Mouse (Mus musculus): ENCODE data around the gene A630089N07Rik. TPM values are rescaled to one million over a fixed set of nuclear protein-coding genes. Genes with fewer than 3 reads are reported as not detected.
"Not testable (repeated sequence)": the region's sequence is repeated elsewhere in the genome, so short reads cannot be mapped to it uniquely, and the experiment has no call there.

The A630089N07Rik gene
- polyA plus RNA-seq, 1 experiment from 2014 or later: 3.0 TPM

DNA sequence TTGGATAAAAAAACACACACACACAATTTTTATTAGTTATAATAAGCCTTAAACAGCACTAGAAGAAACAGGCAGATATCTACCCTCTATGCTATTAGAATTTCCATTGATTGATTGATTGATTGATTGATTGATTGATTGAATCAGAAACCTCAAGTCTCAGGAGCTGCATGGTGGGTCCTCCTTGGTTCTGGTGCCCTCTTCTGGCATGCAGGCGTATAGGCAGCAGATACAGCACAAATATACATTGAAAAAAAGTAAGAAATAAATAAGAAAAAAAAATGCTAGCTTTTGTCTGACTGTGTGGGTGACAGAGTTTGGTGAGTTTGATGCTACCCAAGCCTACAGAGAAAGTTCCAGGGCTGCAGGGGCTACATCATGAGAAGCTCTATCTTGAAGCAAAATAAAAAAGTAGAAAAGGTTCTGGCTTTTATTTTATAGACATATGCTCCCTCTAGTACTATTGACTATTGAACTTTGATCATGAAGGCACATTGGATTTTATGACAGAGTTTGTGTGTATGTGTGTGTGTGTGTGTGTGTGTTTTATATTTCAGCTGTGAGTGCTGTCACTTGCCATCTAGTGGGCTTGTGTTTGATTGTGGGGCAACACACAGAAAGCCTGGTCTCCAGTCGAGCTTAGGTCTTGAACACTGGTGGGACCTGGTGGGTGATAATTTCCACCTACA lies 59.4 kb downstream of the A630089N07Rik start:
- 63% methylated on average over 2 of the region's 2 CpGs for WGBS (ENCODE audit: insufficient replicate concordance)
- Histone ChIP-seq H3K27me3 (ENCODE audit: insufficient read depth, low read length) (no peaks in the 10 kb centered on the region), H3K4me3 (ENCODE audit: low read depth, low read length) (no peak overlapping the region), H3K4me1 (ENCODE audit: insufficient read depth) (no peaks in the 10 kb centered on the region), H3K36me3 (replicated peaks; ENCODE audit: insufficient read depth, low read length) (no peaks in the 10 kb centered on the region), H3K4me2 (ENCODE audit: low read depth, low read length) (no peak overlapping the region), H3K9me3 (ENCODE audit: low read length) (0 out of 2 replicates have a peak, but pooled peaks cover 3% of the 10 kb centered on the region), H3K27ac (ENCODE audit: low read depth) (no peak overlapping the region), H3K9ac (replicated peaks) (no peak overlapping the region)
- ATAC-seq (no peak), DNase-seq (no peak)
- TF ChIP-seq CTCF (IDR thresholded peaks at IDR 0.05; ENCODE audit: low read depth): peak; percentile 63
- TF ChIP-seq EP300 (IDR thresholded peaks at IDR 0.05; ENCODE audit: low read depth): no peak

DNA sequence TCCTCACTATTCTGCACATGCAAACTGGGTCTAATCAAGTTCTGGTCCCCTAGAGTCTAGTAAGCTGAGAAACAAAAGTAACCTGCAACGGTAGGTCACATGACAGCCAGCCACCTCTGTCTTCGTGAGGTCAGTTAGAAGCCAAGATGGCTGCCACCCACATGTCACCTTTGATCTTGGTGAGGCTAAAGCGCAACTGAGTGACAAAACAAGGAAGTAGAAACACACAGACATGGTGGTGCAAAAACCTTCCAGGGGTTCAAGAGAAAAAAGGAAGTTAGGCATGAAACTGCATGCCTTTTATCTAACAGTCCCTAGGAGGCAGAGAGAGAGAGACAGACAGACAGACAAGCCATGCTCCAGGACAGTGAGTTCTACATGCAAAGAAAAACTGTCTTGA lies 60.2 kb downstream of the A630089N07Rik start:
- ATAC-seq: no peak
- DNase-seq: no peak
- WGBS (ENCODE audit: insufficient replicate concordance): 85% methylated on average over 3 of the region's 3 CpGs
- no peak overlapping the region for H3K4me3 ChIP-seq (ENCODE audit: low read depth, low read length)
- 0 out of 2 replicates have a peak, but pooled peaks cover 3% of the 10 kb centered on the region for H3K9me3 ChIP-seq (ENCODE audit: low read length)
- H3K27me3 ChIP-seq (ENCODE audit: insufficient read depth, low read length): no peaks in the 10 kb centered on the region
- no peaks in the 10 kb centered on the region for H3K4me1 ChIP-seq (ENCODE audit: insufficient read depth)
- no peaks in the 10 kb centered on the region for H3K36me3 ChIP-seq (replicated peaks; ENCODE audit: insufficient read depth, low read length)
- no peak overlapping the region for H3K27ac ChIP-seq (ENCODE audit: low read depth)
- no peak overlapping the region for H3K4me2 ChIP-seq (ENCODE audit: low read depth, low read length)
- TF ChIP-seq CTCF (IDR thresholded peaks at IDR 0.05; ENCODE audit: low read depth): no peak
- TF ChIP-seq EP300 (IDR thresholded peaks at IDR 0.05; ENCODE audit: low read depth): no peak
- H3K9ac ChIP-seq (replicated peaks): no peak overlapping the region

DNA sequence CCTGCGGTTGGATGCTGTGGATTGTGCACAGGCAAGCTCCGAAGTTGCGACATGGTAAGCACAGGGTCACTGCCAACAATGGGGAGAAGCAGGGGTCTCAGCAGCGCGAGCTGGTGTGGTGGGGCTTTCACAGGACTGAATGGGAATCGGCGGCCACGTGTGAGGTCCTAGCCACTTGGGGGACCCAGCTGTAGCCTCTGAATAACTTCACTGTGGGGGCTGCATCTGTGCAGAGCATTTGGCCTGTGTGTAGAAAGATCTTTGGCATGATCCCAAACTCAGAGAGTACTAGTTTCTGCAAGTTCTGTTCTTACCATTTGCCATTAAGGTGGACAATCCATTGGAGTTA lies 84.9 kb downstream of the A630089N07Rik start:
- peak overlapping the region; percentile 58 for H3K9ac ChIP-seq (replicated peaks)
- H3K4me1 ChIP-seq (ENCODE audit: insufficient read depth): peaks cover 20% of the 10 kb centered on the region
- peak overlapping the region; percentile 72 for H3K4me3 ChIP-seq (ENCODE audit: low read depth, low read length)
- ATAC-seq: peak; percentile 28
- peak overlapping the region; percentile 84 for H3K4me2 ChIP-seq (ENCODE audit: low read depth, low read length)
- not testable (repeated sequence) for H3K9me3 ChIP-seq (ENCODE audit: low read length); DNase-seq; H3K27me3 ChIP-seq (ENCODE audit: insufficient read depth, low read length); H3K36me3 ChIP-seq (replicated peaks; ENCODE audit: insufficient read depth, low read length)
- H3K27ac ChIP-seq (ENCODE audit: low read depth): peak overlapping the region; percentile 97
- 0% methylated on average over 8 of the region's 8 CpGs for WGBS (ENCODE audit: insufficient replicate concordance)

DNA sequence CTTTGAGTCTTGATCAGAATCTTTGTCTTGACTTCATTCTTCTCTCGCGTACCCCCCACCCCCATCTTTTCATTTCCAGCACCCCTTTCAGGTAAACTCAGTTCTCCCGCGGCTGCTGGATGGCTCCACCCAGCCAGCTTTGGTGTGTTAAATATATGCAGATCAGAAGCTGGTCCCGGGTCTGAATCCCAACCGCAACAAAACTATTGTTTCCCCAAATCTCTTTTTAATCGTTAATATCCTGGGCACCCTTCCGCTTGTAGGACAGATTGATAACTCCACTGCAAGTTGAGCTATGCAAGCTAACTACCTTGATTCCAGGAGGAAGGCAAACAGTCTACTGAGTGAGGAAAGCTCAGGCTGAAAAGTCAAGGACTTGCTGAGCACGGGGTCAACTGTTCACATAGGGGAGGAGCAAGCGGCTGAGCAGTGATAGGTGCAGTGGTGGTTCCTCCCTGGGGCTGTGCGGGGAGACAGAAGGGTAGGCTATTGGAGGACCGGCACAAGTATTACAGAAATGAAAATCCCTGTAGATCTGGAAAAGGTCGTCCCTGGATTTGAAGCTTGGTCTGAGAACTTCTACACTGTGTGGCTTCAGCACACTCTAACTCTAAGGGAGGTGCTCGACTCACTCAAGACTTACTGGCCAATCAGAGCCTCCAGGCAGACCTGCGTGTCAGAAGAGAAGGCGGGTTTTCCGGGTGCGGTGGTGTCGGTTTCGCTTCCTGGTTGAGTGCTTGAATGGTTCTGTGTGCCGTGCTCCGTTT lies 85.5 kb downstream of the A630089N07Rik start, which contains the start of gene B230307C23Rik:
Gene B230307C23Rik, plus strand, starts transcription at position 700 of the 767 bp plus-strand sequence.
- DNase-seq: peak; percentile 90
- Histone ChIP-seq H3K9ac (replicated peaks) (peak within 1 kb of the TSS; percentile 58), H3K4me3 (ENCODE audit: low read depth, low read length) (peak within 1 kb of the TSS; percentile 72), H3K4me1 (ENCODE audit: insufficient read depth) (peaks cover 20% of the 10 kb centered on the region), H3K27me3 (ENCODE audit: insufficient read depth, low read length) (no peaks in the 10 kb centered on the region), H3K9me3 (ENCODE audit: low read length) (peaks cover 4% of the 10 kb centered on the region), H3K27ac (ENCODE audit: low read depth) (peak within 1 kb of the TSS; percentile 97), H3K4me2 (ENCODE audit: low read depth, low read length) (peak within 1 kb of the TSS; percentile 84), H3K36me3 (replicated peaks; ENCODE audit: insufficient read depth, low read length) (no peaks in the 10 kb centered on the region)
- ATAC-seq: peak; percentile 97
- TF ChIP-seq EP300 (IDR thresholded peaks at IDR 0.05; ENCODE audit: low read depth): no peak; the same call in 1 of the 2 replicates
- TF ChIP-seq CTCF (IDR thresholded peaks at IDR 0.05; ENCODE audit: low read depth): no peak
- 2% methylated on average over 22 of the region's 22 CpGs for WGBS (ENCODE audit: insufficient replicate concordance)

DNA sequence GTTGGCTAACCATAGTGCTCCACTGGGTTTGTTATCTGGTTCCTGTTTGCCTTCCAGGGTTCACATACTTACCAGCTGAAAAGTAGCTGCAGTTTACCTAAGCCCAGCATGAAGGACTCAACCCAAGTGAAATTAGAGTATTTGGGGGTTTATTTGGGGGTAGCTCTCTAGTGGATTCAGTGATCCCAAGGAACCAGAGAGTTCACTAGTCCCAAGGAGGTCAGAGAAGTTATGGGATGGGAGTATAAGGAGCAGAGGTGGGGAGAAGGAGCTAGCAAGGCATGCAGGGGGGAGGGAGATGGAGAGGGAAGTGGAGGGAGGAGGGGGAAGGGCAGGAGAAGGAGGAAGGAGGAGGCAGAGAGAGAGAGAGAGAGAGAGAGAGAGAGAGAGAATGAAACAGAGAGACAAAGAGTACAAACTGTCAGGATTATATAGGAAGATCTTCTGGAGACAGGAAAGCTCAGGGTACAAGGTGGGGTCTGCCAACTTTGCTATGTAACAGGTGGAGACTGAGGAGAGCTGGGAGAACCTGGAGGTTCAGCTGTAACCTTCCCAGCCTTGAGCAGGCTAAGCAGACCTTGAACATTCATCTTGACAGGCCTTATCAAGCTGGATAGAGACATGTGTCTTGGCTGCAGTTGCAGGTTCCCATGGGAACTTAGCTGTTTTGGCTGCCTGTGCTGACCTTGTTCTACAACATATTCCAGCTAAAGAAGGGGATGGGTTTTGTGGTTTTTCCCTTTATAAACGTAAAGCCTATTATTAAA lies 86.2 kb downstream of the A630089N07Rik start:
- TF ChIP-seq CTCF (IDR thresholded peaks at IDR 0.05; ENCODE audit: low read depth) (no peak), EP300 (IDR thresholded peaks at IDR 0.05; ENCODE audit: low read depth) (no peak)
- Histone ChIP-seq H3K9ac (replicated peaks) (peak overlapping the region; percentile 58), H3K4me1 (ENCODE audit: insufficient read depth) (peaks cover 20% of the 10 kb centered on the region), H3K27ac (ENCODE audit: low read depth) (peak overlapping the region; percentile 97), H3K36me3 (replicated peaks; ENCODE audit: insufficient read depth, low read length) (no peaks in the 10 kb centered on the region), H3K9me3 (ENCODE audit: low read length) (peaks cover 4% of the 10 kb centered on the region), H3K27me3 (ENCODE audit: insufficient read depth, low read length) (no peaks in the 10 kb centered on the region), H3K4me2 (ENCODE audit: low read depth, low read length) (peak overlapping the region; percentile 84), H3K4me3 (ENCODE audit: low read depth, low read length) (peak overlapping the region; percentile 72)
- ATAC-seq (no peak), DNase-seq (no peak)
- 4% methylated on average over 1 of the region's 1 CpGs for WGBS (ENCODE audit: insufficient replicate concordance)

DNA sequence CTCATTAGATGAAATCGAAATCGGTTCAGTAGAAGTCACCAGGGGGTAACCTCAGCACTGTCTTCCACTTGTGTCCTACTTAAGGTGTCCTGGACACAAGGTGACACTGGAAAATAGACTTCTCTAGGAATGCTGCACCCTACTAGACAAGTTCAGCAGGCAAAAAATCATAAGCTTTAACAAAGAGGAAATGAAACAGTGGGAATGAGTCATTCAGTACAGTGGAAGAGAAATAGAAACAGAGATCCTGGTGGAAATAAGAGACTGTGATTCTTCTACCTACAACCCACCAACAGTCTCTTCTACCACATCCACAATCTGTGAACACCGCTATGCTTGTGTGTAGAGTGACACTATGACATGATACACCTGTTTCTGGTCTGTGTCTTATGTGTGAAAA lies 89.8 kb downstream of the A630089N07Rik start:
- H3K4me2 ChIP-seq (ENCODE audit: low read depth, low read length); H3K9ac ChIP-seq (replicated peaks); DNase-seq; ATAC-seq; H3K9me3 ChIP-seq (ENCODE audit: low read length); H3K36me3 ChIP-seq (replicated peaks; ENCODE audit: insufficient read depth, low read length); H3K4me3 ChIP-seq (ENCODE audit: low read depth, low read length); H3K27me3 ChIP-seq (ENCODE audit: insufficient read depth, low read length); H3K27ac ChIP-seq (ENCODE audit: low read depth): not testable (repeated sequence)
- peaks cover 14% of the 10 kb centered on the region for H3K4me1 ChIP-seq (ENCODE audit: insufficient read depth)
- 70% methylated on average over 3 of the region's 3 CpGs for WGBS (ENCODE audit: insufficient replicate concordance)
